Mouse (Mus musculus) spleen, adult 18-20 months (tissue): ENCODE measurements at regions not wholly inside any gene's neighbourhood (a gene's known extent, or its start where the extent isn't known, plus 50 kb on each side); places are given as distances from the start of the nearest gene placed in this dataset.

Experiments used
- DNase-seq, 2 experiments: peaks; one replicate each; pipeline ENCODE4 v3.0.0; 2022; ENCODE audit warnings: mixed read lengths in 2 of 2

- DNase-seq, result no peak
Observed at GRCm38 (mm10) chr11:56285575-56286260, 244.9 kb upstream of the Nmur2 start.

- DNase-seq, result no peak
Observed at GRCm38 (mm10) chr11:56281201-56281600, 240.4 kb upstream of the Nmur2 start.

- no peak for DNase-seq
Observed at GRCm38 (mm10) chr11:56280216-56280615, 239.4 kb upstream of the Nmur2 start.

GRCm38 (mm10) chr11:56269915-56270493, 229.2 kb upstream of the Nmur2 start:
- no peak for DNase-seq

GRCm38 (mm10) chr11:56262726-56263125, 221.9 kb upstream of the Nmur2 start:
- DNase-seq, result no peak

- no peak for DNase-seq
Observed at GRCm38 (mm10) chr11:56256356-56256755, 215.5 kb upstream of the Nmur2 start.

- no peak for DNase-seq
Observed at GRCm38 (mm10) chr11:56254437-56254836, 213.6 kb upstream of the Nmur2 start.

GRCm38 (mm10) chr11:56247333-56247823, 206.6 kb upstream of the Nmur2 start:
- DNase-seq, result no peak

- DNase-seq, result no peak
Observed at GRCm38 (mm10) chr11:56246549-56247332, 205.9 kb upstream of the Nmur2 start.

GRCm38 (mm10) chr11:56244951-56245350, 204.1 kb upstream of the Nmur2 start:
- DNase-seq, result no peak

GRCm38 (mm10) chr11:56243447-56243846, 202.6 kb upstream of the Nmur2 start:
- no peak for DNase-seq

- no peak for DNase-seq
Observed at GRCm38 (mm10) chr11:56238745-56239144, 197.9 kb upstream of the Nmur2 start.

GRCm38 (mm10) chr11:56224999-56225398, 184.2 kb upstream of the Nmur2 start:
- no peak for DNase-seq

GRCm38 (mm10) chr11:56215706-56216105, 174.9 kb upstream of the Nmur2 start:
- no peak for DNase-seq

GRCm38 (mm10) chr11:56201844-56202243, 161.0 kb upstream of the Nmur2 start:
- DNase-seq, result no peak

- no peak for DNase-seq
Observed at GRCm38 (mm10) chr11:56195316-56195715, 154.5 kb upstream of the Nmur2 start.

- DNase-seq, result no peak
Observed at GRCm38 (mm10) chr11:56193426-56193825, 152.6 kb upstream of the Nmur2 start.

- no peak for DNase-seq
Observed at GRCm38 (mm10) chr11:56173895-56174294, 133.1 kb upstream of the Nmur2 start.

GRCm38 (mm10) chr11:56173246-56173645, 132.4 kb upstream of the Nmur2 start:
- DNase-seq, result no peak

GRCm38 (mm10) chr11:56169576-56169975, 128.8 kb upstream of the Nmur2 start:
- no peak for DNase-seq

- DNase-seq, result no peak
Observed at GRCm38 (mm10) chr11:56166849-56167248, 126.0 kb upstream of the Nmur2 start.

- no peak for DNase-seq
Observed at GRCm38 (mm10) chr11:56165759-56166158, 124.9 kb upstream of the Nmur2 start.

- DNase-seq, result no peak
Observed at GRCm38 (mm10) chr11:56160286-56160685, 119.5 kb upstream of the Nmur2 start.
